Mouse (Mus musculus): ENCODE data around the gene Nsun4. TPM values are rescaled to one million over a fixed set of nuclear protein-coding genes. Genes with fewer than 3 reads are reported as not detected.

The Nsun4 gene
- polyA plus RNA-seq, 1 experiment from 2014 or later: 17.5 TPM

- no peak overlapping the region for H3K9ac ChIP-seq (replicated peaks)
- no peaks in the 10 kb centered on the region for H3K27me3 ChIP-seq
- H3K27ac ChIP-seq: no peak overlapping the region
- no peak overlapping the region for H3K4me2 ChIP-seq (replicated peaks)
- 90% methylated on average over 5 of the region's 5 CpGs for WGBS
- no peaks in the 10 kb centered on the region for H3K9me3 ChIP-seq
- no peak overlapping the region for H3K4me3 ChIP-seq (replicated peaks)
- ATAC-seq: no peak
- H3K4me1 ChIP-seq (replicated peaks): no peaks in the 10 kb centered on the region
- H3K36me3 ChIP-seq: peaks cover 26% of the 10 kb centered on the region
Measured at GRCm38 (mm10) chr4:116033374-116033773, 20.3 kb downstream of the Nsun4 start.

DNA sequence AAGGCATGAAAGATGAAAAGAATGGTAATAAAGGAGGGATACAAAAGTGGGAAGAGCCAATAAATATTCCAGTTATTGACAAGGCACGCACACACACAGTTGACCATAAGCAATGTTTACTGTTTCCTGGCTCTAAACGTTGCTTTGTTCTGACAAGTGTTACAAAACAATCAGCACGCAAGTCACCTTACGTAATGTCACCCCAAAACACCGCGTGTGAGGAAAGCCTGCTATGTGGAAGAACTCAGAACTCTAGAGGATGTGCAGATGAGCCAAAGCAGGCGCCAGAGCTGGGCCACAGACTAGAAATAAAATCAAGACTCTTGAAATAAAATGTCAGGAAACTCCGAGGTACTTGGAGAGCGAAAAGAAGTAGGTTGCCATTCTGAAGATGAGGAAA, 20.8 kb downstream of the Nsun4 start:
- no peak overlapping the region for H3K27ac ChIP-seq
- no peak overlapping the region for H3K9ac ChIP-seq (replicated peaks)
- H3K4me2 ChIP-seq (replicated peaks): no peak overlapping the region
- H3K36me3 ChIP-seq: peaks cover 26% of the 10 kb centered on the region
- no peaks in the 10 kb centered on the region for H3K4me1 ChIP-seq (replicated peaks)
- 90% methylated on average over 9 of the region's 9 CpGs for WGBS
- H3K27me3 ChIP-seq: no peaks in the 10 kb centered on the region
- no peaks in the 10 kb centered on the region for H3K9me3 ChIP-seq
- no peak overlapping the region for H3K4me3 ChIP-seq (replicated peaks)
- no peak for ATAC-seq

GRCm38 (mm10) chr4:116017902-116018746, 35.6 kb downstream of the Nsun4 start, which contains the start of gene Faah:
Faah (minus strand) TSS chr4:116017926.
- ATAC-seq: no peak; the same call in 1 of the 2 replicates

GRCm38 (mm10) chr4:116017300-116017901, 36.3 kb downstream of the Nsun4 start:
- Histone ChIP-seq H3K27ac (peak overlapping the region; percentile 58), H3K4me1 (replicated peaks) (peaks cover 14% of the 10 kb centered on the region), H3K4me3 (replicated peaks) (peak overlapping the region; percentile 70), H3K9ac (replicated peaks) (peak overlapping the region; percentile 87), H3K4me2 (replicated peaks) (peak overlapping the region; percentile 96), H3K36me3 (no peaks in the 10 kb centered on the region), H3K9me3 (no peaks in the 10 kb centered on the region), H3K27me3 (peaks cover 58% of the 10 kb centered on the region)
- WGBS: under 1% methylated on average over 60 of the region's 60 CpGs
- peak; percentile 95 for ATAC-seq

More at GRCm38 (mm10) chr4:116017902-116018746, 35.6 kb downstream of the Nsun4 start, which contains the start of gene Faah:
- Histone ChIP-seq H3K9ac (replicated peaks) (peak within 1 kb of the TSS; percentile 87), H3K27me3 (peaks cover 61% of the 10 kb centered on the region), H3K4me3 (replicated peaks) (peak within 1 kb of the TSS; percentile 70), H3K4me1 (replicated peaks) (peaks cover 14% of the 10 kb centered on the region), H3K27ac (peak within 1 kb of the TSS; percentile 58), H3K36me3 (no peaks in the 10 kb centered on the region), H3K4me2 (replicated peaks) (peak within 1 kb of the TSS; percentile 96), H3K9me3 (no peaks in the 10 kb centered on the region)
- WGBS: 9% methylated on average over 18 of the region's 18 CpGs

- ATAC-seq: peak; percentile 9; the same call in 1 of the 2 replicates
Measured at GRCm38 (mm10) chr4:116016862-116017299, 36.8 kb downstream of the Nsun4 start.

GRCm38 (mm10) chr4:116016396-116016795, 37.3 kb downstream of the Nsun4 start:
- no peak for ATAC-seq
- 63% methylated on average over 3 of the region's 3 CpGs for WGBS
- peaks cover 61% of the 10 kb centered on the region for H3K27me3 ChIP-seq
- H3K9me3 ChIP-seq: no peaks in the 10 kb centered on the region
- peak overlapping the region; percentile 96 for H3K4me2 ChIP-seq (replicated peaks)
- 0 out of 2 replicates have a peak overlapping the region, but pooled peaks have one; percentile 87 for H3K9ac ChIP-seq (replicated peaks)
- peak overlapping the region; percentile 70 for H3K4me3 ChIP-seq (replicated peaks)
- no peak overlapping the region for H3K27ac ChIP-seq
- H3K36me3 ChIP-seq: no peaks in the 10 kb centered on the region
- peaks cover 14% of the 10 kb centered on the region for H3K4me1 ChIP-seq (replicated peaks)

More at GRCm38 (mm10) chr4:116016862-116017299, 36.8 kb downstream of the Nsun4 start:
- H3K4me1 ChIP-seq (replicated peaks): peaks cover 14% of the 10 kb centered on the region
- H3K9ac ChIP-seq (replicated peaks): peak overlapping the region; percentile 87
- H3K4me2 ChIP-seq (replicated peaks): peak overlapping the region; percentile 96
- no peaks in the 10 kb centered on the region for H3K9me3 ChIP-seq
- H3K36me3 ChIP-seq: no peaks in the 10 kb centered on the region
- no peak overlapping the region for H3K27ac ChIP-seq
- peak overlapping the region; percentile 70 for H3K4me3 ChIP-seq (replicated peaks)
- 9% methylated on average over 16 of the region's 16 CpGs for WGBS
- H3K27me3 ChIP-seq: peaks cover 57% of the 10 kb centered on the region

- H3K9ac ChIP-seq (replicated peaks): no peak overlapping the region
- no peaks in the 10 kb centered on the region for H3K9me3 ChIP-seq
- no peaks in the 10 kb centered on the region for H3K36me3 ChIP-seq
- H3K27ac ChIP-seq: no peak overlapping the region
- no peak for ATAC-seq
- peaks cover 14% of the 10 kb centered on the region for H3K4me1 ChIP-seq (replicated peaks)
- H3K4me3 ChIP-seq (replicated peaks): no peak overlapping the region; the same call in 1 of the 2 replicates
- H3K4me2 ChIP-seq (replicated peaks): no peak overlapping the region
- WGBS: 70% methylated on average over 8 of the region's 8 CpGs
- H3K27me3 ChIP-seq: peaks cover 65% of the 10 kb centered on the region
Measured at GRCm38 (mm10) chr4:116015996-116016395, 37.7 kb downstream of the Nsun4 start.

DNA sequence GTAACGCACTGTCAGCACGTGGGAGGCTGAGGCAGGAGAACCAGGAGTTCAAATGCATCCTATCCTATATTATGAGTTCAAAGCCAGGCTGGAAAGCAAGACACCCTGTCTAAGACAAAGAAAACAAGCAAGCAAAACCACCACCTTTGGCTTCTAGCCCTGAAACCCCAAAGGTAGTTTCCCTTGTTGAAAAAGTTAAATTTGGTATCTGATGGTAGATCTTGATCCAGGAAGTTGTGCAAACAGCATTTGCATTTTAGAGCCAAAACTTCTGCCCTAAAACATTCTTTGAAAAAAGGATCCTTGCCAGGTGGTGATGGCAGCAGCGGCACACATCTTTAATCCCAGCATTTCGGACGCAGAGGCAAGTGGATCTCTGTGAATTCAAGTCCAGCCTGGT, 38.2 kb downstream of the Nsun4 start:
- Histone ChIP-seq H3K27ac (no peak overlapping the region), H3K4me2 (replicated peaks) (no peak overlapping the region), H3K36me3 (no peaks in the 10 kb centered on the region), H3K4me3 (replicated peaks) (no peak overlapping the region), H3K4me1 (replicated peaks) (peaks cover 14% of the 10 kb centered on the region), H3K9me3 (no peaks in the 10 kb centered on the region), H3K9ac (replicated peaks) (no peak overlapping the region), H3K27me3 (peaks cover 65% of the 10 kb centered on the region)
- WGBS: 89% methylated on average over 5 of the region's 5 CpGs
- no peak for ATAC-seq

GRCm38 (mm10) chr4:116010186-116010585, 43.5 kb downstream of the Nsun4 start:
- Histone ChIP-seq H3K27me3 (peaks cover 25% of the 10 kb centered on the region), H3K9ac (replicated peaks) (no peak overlapping the region), H3K4me2 (replicated peaks) (no peak overlapping the region), H3K4me3 (replicated peaks) (no peak overlapping the region), H3K36me3 (no peaks in the 10 kb centered on the region), H3K9me3 (no peaks in the 10 kb centered on the region), H3K27ac (no peak overlapping the region), H3K4me1 (replicated peaks) (no peaks in the 10 kb centered on the region)
- 83% methylated on average over 8 of the region's 8 CpGs for WGBS
- ATAC-seq: no peak

- Histone ChIP-seq H3K4me2 (replicated peaks) (no peak overlapping the region), H3K27ac (no peak overlapping the region), H3K27me3 (peaks cover 14% of the 10 kb centered on the region; the same call in 1 of the 2 replicates), H3K9me3 (no peaks in the 10 kb centered on the region), H3K4me3 (replicated peaks) (no peak overlapping the region), H3K36me3 (no peaks in the 10 kb centered on the region), H3K4me1 (replicated peaks) (0 out of 2 replicates have a peak, but pooled peaks cover 3% of the 10 kb centered on the region), H3K9ac (replicated peaks) (no peak overlapping the region)
- ATAC-seq: no peak
- WGBS: 73% methylated on average over 4 of the region's 4 CpGs
Measured at GRCm38 (mm10) chr4:116001206-116001605, 52.5 kb downstream of the Nsun4 start.

GRCm38 (mm10) chr4:116000671-116001070, 53.0 kb downstream of the Nsun4 start:
- H3K9ac ChIP-seq (replicated peaks): no peak overlapping the region
- no peaks in the 10 kb centered on the region for H3K9me3 ChIP-seq
- H3K4me3 ChIP-seq (replicated peaks): no peak overlapping the region
- H3K4me1 ChIP-seq (replicated peaks): 0 out of 2 replicates have a peak, but pooled peaks cover 3% of the 10 kb centered on the region
- no peaks in the 10 kb centered on the region for H3K36me3 ChIP-seq
- no peak overlapping the region for H3K4me2 ChIP-seq (replicated peaks)
- no peak for ATAC-seq
- H3K27ac ChIP-seq: no peak overlapping the region
- peaks cover 14% of the 10 kb centered on the region; the same call in 1 of the 2 replicates for H3K27me3 ChIP-seq
- WGBS: 50% methylated on average over 6 of the region's 6 CpGs

GRCm38 (mm10) chr4:115996729-115997128, 56.9 kb downstream of the Nsun4 start:
- Histone ChIP-seq H3K36me3 (no peaks in the 10 kb centered on the region), H3K9me3 (no peaks in the 10 kb centered on the region), H3K4me1 (replicated peaks) (0 out of 2 replicates have a peak, but pooled peaks cover 3% of the 10 kb centered on the region), H3K4me2 (replicated peaks) (no peak overlapping the region), H3K9ac (replicated peaks) (no peak overlapping the region), H3K4me3 (replicated peaks) (no peak overlapping the region), H3K27ac (no peak overlapping the region), H3K27me3 (no peaks in the 10 kb centered on the region)
- no peak for ATAC-seq
- WGBS: 81% methylated on average over 4 of the region's 4 CpGs

Measured in midbrain, embryonic 13.5 days (tissue).